Mouse (Mus musculus): ENCODE results near the gene Zfp729b. TPM values are rescaled to one million over a fixed set of nuclear protein-coding genes. Genes with fewer than 3 reads are reported as not detected.

The Zfp729b gene
- polyA plus RNA-seq (2015; fragmentation: Nextera tagmentation; extraction: Ambion mirVana) = 4.7 and 4.9 TPM in 2 replicates

DNA sequence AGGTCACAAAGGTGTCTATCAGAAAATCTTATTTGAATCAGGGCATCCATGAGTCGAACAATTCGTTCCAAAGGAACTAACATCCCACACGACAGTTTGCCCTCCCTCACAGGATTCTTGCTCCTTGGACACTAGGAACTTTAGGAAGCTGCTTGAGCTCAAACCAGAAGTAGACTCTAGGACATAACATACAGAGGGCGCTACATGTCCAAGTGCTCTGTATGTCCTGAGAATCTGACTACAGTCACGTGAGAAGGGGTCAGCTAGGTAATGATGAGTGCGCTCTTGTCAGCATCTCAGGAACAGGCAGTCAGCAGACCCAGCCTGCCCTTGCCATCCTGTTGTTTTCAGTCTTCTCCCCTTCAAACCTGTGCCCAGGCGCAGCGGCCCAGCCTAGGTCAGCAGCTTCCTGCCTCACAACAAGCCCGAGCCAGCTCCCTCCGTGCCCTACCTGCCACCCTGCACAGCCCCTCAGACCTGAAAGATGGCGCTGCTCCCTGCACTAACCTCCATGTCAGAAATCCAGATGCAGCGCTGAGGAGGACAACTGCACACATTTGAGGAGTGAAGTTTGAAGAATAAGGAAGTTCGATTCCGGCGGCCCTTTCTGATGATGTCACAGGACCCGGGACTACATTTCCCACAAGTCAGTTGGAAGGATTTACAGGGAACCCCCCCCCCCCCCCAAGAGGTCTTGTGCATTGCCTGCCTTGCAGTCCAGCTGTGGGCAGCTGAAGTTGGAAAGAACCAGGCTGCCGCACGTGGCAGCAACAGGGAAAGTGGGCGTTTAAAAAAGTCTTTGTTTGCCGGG, at the start of gene Zfp729b:
Zfp729b (minus strand) TSS at position 642 of the 811 bp plus-strand sequence.
- ATAC-seq (replicated peaks) = peak; percentile 99
- whole genome bisulfite sequencing = 2% methylated on average over 20 of the region's 20 CpGs
- Histone ChIP-seq H3K36me3 (replicated peaks) (no peaks in the 10 kb centered on the region), H3K27ac (peak within 1 kb of the TSS; percentile 76), H3K27me3 (replicated peaks) (no peaks in the 10 kb centered on the region), H3K9me3 (no peaks in the 10 kb centered on the region), H3K4me3 (peak within 1 kb of the TSS; percentile 88), H3K4me2 (peak within 1 kb of the TSS; percentile 61), H3K9ac (peak within 1 kb of the TSS; percentile 78), H3K4me1 (peaks cover 8% of the 10 kb centered on the region)

DNA sequence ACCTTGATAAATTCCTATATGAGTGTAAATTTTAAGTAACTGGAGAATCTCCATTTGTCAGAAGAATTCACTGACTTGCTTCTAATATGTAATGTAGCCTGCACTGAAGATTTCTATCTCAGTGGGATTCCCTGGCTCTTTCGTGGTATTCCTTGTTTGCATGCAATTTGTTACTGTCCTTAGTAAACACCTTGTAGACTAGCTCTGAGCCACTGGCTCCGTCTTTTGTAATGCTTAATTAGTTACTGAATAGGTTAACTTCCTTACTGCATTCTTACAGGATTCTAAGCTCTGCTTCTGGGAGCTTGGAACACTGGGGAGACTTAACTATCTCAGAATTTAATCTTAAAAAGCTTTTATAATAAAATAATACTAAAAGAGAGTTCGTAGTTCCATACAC, 43.0 kb upstream of the Zfp729b start:
- Histone ChIP-seq H3K4me2 (no peak overlapping the region), H3K27ac (no peak overlapping the region), H3K9ac (no peak overlapping the region), H3K9me3 (no peaks in the 10 kb centered on the region), H3K36me3 (replicated peaks) (no peaks in the 10 kb centered on the region), H3K27me3 (replicated peaks) (no peaks in the 10 kb centered on the region), H3K4me1 (no peaks in the 10 kb centered on the region), H3K4me3 (no peak overlapping the region)
- no peak for ATAC-seq (replicated peaks)
- 36% methylated on average over 3 of the region's 3 CpGs for WGBS

DNA sequence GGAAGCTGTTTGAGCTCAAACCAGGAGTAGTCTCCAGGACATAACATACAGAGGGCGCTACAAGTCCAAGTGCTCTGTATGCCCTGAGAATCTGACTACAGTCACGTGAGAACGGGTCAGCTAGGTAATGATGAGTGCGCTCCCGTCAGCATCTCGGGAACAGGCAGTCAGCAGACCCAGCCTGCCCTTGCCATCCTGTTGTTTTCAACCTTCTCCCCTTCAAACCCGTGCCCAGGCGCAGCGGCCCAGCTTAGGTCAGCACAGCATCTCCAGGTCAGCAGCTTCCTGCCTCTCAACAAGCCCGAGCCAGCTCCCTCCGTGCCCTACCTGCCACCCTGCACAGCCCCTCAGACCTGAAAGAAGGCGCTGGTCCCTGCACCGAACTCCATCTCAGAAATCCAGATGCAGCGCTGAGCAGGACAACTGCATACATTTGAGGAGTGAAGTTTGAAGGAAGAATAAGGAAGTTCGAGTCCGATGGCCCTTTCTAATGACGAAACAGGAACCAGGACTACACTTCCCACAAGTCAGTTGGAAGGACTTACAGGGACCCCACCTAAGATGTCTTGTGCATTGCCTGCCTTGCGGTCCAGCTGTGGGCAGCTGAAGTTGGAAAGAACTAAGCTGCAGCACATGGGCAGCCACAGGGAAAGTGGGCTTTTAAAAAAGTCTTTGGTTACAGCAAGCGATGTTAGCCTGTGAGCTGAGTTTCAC, 27.9 kb upstream of the Zfp729b start, which contains the start of the genes Gm49345 and Zfp729a:
Gm49345 (minus strand) TSS at position 476 of the 714 bp plus-strand sequence.
Zfp729a (minus strand) TSS at position 498 of the 714 bp plus-strand sequence.
- WGBS = under 1% methylated on average over 19 of the region's 19 CpGs
- peaks cover 9% of the 10 kb centered on the region; the same call in 1 of the 2 replicates for H3K4me1 ChIP-seq

DNA sequence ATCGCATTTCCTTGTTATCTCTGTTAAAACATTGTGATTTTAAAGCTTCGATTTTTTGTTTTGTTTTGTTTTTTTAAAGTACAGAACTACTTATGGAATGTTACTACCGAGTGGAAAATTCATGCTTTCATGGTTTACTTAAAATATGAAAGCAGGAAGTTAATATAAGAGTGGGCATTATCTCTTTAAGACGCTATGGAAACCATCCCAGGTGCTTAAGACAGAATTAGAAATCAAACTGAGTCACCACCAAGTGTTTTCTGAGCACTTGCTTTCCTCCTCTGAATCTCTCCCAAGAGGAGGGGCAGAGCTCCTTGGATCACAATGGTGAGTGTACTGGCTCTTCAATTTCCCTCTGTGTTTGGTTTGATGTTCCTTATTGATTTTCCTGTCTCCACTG, 601 bp upstream of the Zfp729b start:
- H3K4me1 ChIP-seq = peaks cover 8% of the 10 kb centered on the region
- H3K4me3 ChIP-seq = peak overlapping the region; percentile 88
- no peaks in the 10 kb centered on the region for H3K9me3 ChIP-seq
- H3K36me3 ChIP-seq (replicated peaks) = no peaks in the 10 kb centered on the region
- no peak for ATAC-seq (replicated peaks)
- 92% methylated on average over 4 of the region's 4 CpGs for WGBS
- H3K27me3 ChIP-seq (replicated peaks) = no peaks in the 10 kb centered on the region
- H3K9ac ChIP-seq = no peak overlapping the region
- H3K4me2 ChIP-seq = no peak overlapping the region
- no peak overlapping the region for H3K27ac ChIP-seq

More for the DNA sequence above, 27.9 kb upstream of the Zfp729b start, which contains the start of the genes Gm49345 and Zfp729a:
- no peaks in the 10 kb centered on the region for H3K36me3 ChIP-seq (replicated peaks)
- peak within 1 kb of the TSS; percentile 69 for H3K27ac ChIP-seq
- H3K4me3 ChIP-seq = peak within 1 kb of the TSS; percentile 96
- peak within 1 kb of the TSS; percentile 59 for H3K4me2 ChIP-seq
- H3K9ac ChIP-seq = peak within 1 kb of the TSS; percentile 66
- ATAC-seq (replicated peaks) = peak; percentile 100
- no peaks in the 10 kb centered on the region for H3K9me3 ChIP-seq
- no peaks in the 10 kb centered on the region for H3K27me3 ChIP-seq (replicated peaks)

GRCm38 (mm10) chr13:67572591-67573189, 36.8 kb downstream of the Zfp729b start:
- Histone ChIP-seq H3K4me1 (no peaks in the 10 kb centered on the region), H3K36me3 (replicated peaks) (no peaks in the 10 kb centered on the region), H3K27me3 (replicated peaks) (no peaks in the 10 kb centered on the region), H3K4me2 (no peak overlapping the region), H3K4me3 (no peak overlapping the region), H3K27ac (no peak overlapping the region), H3K9ac (no peak overlapping the region), H3K9me3 (no peaks in the 10 kb centered on the region)
- 66% methylated on average over 5 of the region's 5 CpGs for WGBS
- no peak for ATAC-seq (replicated peaks)

GRCm38 (mm10) chr13:67553730-67554129, 55.8 kb downstream of the Zfp729b start, which contains the start of gene Zfp748:
Gene Zfp748 (minus strand): TSS chr13:67553830.
- Histone ChIP-seq H3K9me3 (no peaks in the 10 kb centered on the region), H3K36me3 (replicated peaks) (no peaks in the 10 kb centered on the region), H3K27me3 (replicated peaks) (no peaks in the 10 kb centered on the region), H3K27ac (peak within 1 kb of the TSS; percentile 85), H3K4me1 (peaks cover 20% of the 10 kb centered on the region), H3K9ac (peak within 1 kb of the TSS; percentile 69), H3K4me3 (peak within 1 kb of the TSS; percentile 64), H3K4me2 (peak within 1 kb of the TSS; percentile 73)
- peak; percentile 24; the same call in 1 of the 2 replicates for ATAC-seq (replicated peaks)
- WGBS = 73% methylated on average over 4 of the region's 4 CpGs

DNA sequence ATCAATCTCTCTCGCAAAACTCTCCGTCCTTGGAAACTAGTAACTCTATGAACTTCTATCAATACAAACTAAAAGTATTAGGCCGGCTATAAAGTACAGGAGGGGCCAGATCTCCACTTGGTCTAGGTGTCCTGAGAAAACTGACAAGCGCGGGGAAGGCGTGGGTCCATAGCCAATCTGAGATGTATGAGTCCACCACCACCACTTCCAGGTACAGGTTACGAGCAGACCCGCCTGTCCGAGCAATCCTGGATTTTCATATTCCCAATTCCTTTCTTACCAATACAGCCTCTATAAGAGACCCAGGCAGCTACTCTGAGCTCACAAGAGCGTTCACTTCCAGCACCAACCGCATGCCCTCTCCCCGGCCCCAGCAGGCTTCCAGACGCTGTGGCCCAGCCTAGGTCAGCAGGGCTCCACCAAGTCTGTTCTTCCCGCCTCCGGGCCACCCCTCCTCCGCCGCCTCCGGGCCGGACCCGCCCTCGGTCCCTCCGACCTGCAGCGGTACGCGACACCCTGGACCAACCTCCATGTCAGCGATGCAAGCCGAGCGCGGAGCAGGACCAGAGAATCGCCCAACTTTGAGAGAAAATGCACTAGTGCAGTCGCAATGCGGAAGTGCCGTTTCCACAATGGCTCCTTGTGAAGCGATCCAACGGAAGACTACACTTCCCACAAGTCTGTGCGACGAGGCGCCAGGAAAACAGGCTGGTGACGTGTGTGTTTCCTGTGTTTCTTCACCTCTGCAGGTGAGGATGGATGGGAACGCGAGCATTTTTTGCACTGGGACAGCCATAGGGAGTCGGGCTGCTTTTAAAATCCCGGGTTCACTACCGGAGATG, 56.8 kb downstream of the Zfp729b start:
- peak; percentile 99 for ATAC-seq (replicated peaks)
- no peaks in the 10 kb centered on the region for H3K27me3 ChIP-seq (replicated peaks)
- peak overlapping the region; percentile 73 for H3K4me2 ChIP-seq
- H3K27ac ChIP-seq = peak overlapping the region; percentile 85
- peak overlapping the region; percentile 64 for H3K4me3 ChIP-seq
- WGBS = under 1% methylated on average over 44 of the region's 44 CpGs
- H3K4me1 ChIP-seq = peaks cover 20% of the 10 kb centered on the region
- H3K9me3 ChIP-seq = no peaks in the 10 kb centered on the region
- H3K9ac ChIP-seq = peak overlapping the region; percentile 69
- H3K36me3 ChIP-seq (replicated peaks) = no peaks in the 10 kb centered on the region

DNA sequence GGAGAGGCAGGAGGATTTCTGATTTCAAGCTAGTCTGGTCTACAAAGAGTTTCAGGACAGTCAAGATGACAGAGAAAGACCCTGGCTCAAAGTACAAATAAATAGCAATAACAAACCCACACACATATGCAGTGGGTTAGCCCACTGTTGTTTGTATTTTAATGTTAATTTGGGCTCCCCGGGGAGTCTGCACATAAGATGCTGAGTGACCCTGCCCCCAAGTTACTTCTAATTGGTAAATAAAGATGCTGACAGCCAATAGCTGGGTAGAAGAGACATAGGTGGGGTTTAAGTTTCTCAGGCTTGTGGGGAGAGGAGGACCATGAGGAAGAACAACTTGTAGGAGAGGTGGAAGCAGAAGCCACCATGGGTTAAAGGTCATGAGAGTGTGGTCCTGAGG, 63.6 kb downstream of the Zfp729b start:
- no peak for ATAC-seq (replicated peaks)

More for the DNA sequence above, 63.6 kb downstream of the Zfp729b start:
- Histone ChIP-seq H3K9me3 (no peaks in the 10 kb centered on the region), H3K36me3 (replicated peaks) (peaks cover 39% of the 10 kb centered on the region), H3K4me2 (no peak overlapping the region), H3K4me1 (0 out of 2 replicates have a peak, but pooled peaks cover under 1% of the 10 kb centered on the region), H3K9ac (no peak overlapping the region), H3K4me3 (no peak overlapping the region), H3K27me3 (replicated peaks) (no peaks in the 10 kb centered on the region), H3K27ac (no peak overlapping the region)
- WGBS = 89% methylated on average over 1 of the region's 1 CpGs

Other genes with a start within 250 kb of the Zfp729b start
- gene Gm28044, start 249.2 kb downstream of the Zfp729b start, polyA plus RNA-seq (2015; fragmentation: Nextera tagmentation; extraction: Ambion mirVana) = not detected in 2 replicates
- gene Zfp953, start 249.1 kb downstream of the Zfp729b start, polyA plus RNA-seq (2015; fragmentation: Nextera tagmentation; extraction: Ambion mirVana) = 0.49 and 0.68 TPM in 2 replicates
- gene Gm28041, start 234.0 kb downstream of the Zfp729b start, polyA plus RNA-seq (2015; fragmentation: Nextera tagmentation; extraction: Ambion mirVana) = not detected in 2 replicates
- 0.53 and 0.79 TPM in 2 replicates for gene Zfp456, start 233.9 kb downstream of the Zfp729b start, polyA plus RNA-seq (2015; fragmentation: Nextera tagmentation; extraction: Ambion mirVana)
- gene Zfp429, start 209.9 kb downstream of the Zfp729b start, polyA plus RNA-seq (2015; fragmentation: Nextera tagmentation; extraction: Ambion mirVana) = 4.2 and 4.9 TPM in 2 replicates
- gene Zfp459, start 188.3 kb downstream of the Zfp729b start, polyA plus RNA-seq (2015; fragmentation: Nextera tagmentation; extraction: Ambion mirVana) = 1.0 and 1.3 TPM in 2 replicates
- gene Zfp874a, start 158.1 kb downstream of the Zfp729b start, polyA plus RNA-seq (2015; fragmentation: Nextera tagmentation; extraction: Ambion mirVana) = 5.6 and 6.6 TPM in 2 replicates
- 2.3 and 3.0 TPM in 2 replicates for gene Zfp874b, start 125.4 kb downstream of the Zfp729b start, polyA plus RNA-seq (2015; fragmentation: Nextera tagmentation; extraction: Ambion mirVana)
- gene Zfp58, start 109.2 kb downstream of the Zfp729b start, polyA plus RNA-seq (2015; fragmentation: Nextera tagmentation; extraction: Ambion mirVana) = 13.0 and 13.7 TPM in 2 replicates
- gene Gm26965, start 83.6 kb downstream of the Zfp729b start, polyA plus RNA-seq (2015; fragmentation: Nextera tagmentation; extraction: Ambion mirVana) = not detected in 2 replicates
- gene Zfp87, start 83.5 kb downstream of the Zfp729b start, polyA plus RNA-seq (2015; fragmentation: Nextera tagmentation; extraction: Ambion mirVana) = 36.8 and 39.6 TPM in 2 replicates
- 13.4 and 14.7 TPM in 2 replicates for gene Zfp748, start 55.9 kb downstream of the Zfp729b start, polyA plus RNA-seq (2015; fragmentation: Nextera tagmentation; extraction: Ambion mirVana)
- gene Gm49345, start 28.1 kb upstream of the Zfp729b start, polyA plus RNA-seq (2015; fragmentation: Nextera tagmentation; extraction: Ambion mirVana) = 0.26 TPM in 1 of 2 replicates, not detected in the other
- gene Zfp729a, start 28.1 kb upstream of the Zfp729b start, polyA plus RNA-seq (2015; fragmentation: Nextera tagmentation; extraction: Ambion mirVana) = 3.1 and 3.6 TPM in 2 replicates
- 15.5 and 16.8 TPM in 2 replicates for gene Zfp738, start 77.4 kb upstream of the Zfp729b start, polyA plus RNA-seq (2015; fragmentation: Nextera tagmentation; extraction: Ambion mirVana)
- 9.7 and 10.3 TPM in 2 replicates for gene Zfp65, start 119.5 kb upstream of the Zfp729b start, polyA plus RNA-seq (2015; fragmentation: Nextera tagmentation; extraction: Ambion mirVana)
- gene Zfp85, start 145.5 kb upstream of the Zfp729b start, polyA plus RNA-seq (2015; fragmentation: Nextera tagmentation; extraction: Ambion mirVana) = 8.6 and 9.7 TPM in 2 replicates
- gene Zfp493, start 170.0 kb upstream of the Zfp729b start, polyA plus RNA-seq (2015; fragmentation: Nextera tagmentation; extraction: Ambion mirVana) = 3.2 and 3.5 TPM in 2 replicates
- 14.4 and 14.5 TPM in 2 replicates for gene Zfp273, start 204.0 kb upstream of the Zfp729b start, polyA plus RNA-seq (2015; fragmentation: Nextera tagmentation; extraction: Ambion mirVana)
- gene Gm10037, start 221.4 kb upstream of the Zfp729b start, polyA plus RNA-seq (2015; fragmentation: Nextera tagmentation; extraction: Ambion mirVana) = 5.5 and 7.0 TPM in 2 replicates